Mouse (Mus musculus): ENCODE measurements around the gene Gm20458.

The Gm20458 gene

DNA sequence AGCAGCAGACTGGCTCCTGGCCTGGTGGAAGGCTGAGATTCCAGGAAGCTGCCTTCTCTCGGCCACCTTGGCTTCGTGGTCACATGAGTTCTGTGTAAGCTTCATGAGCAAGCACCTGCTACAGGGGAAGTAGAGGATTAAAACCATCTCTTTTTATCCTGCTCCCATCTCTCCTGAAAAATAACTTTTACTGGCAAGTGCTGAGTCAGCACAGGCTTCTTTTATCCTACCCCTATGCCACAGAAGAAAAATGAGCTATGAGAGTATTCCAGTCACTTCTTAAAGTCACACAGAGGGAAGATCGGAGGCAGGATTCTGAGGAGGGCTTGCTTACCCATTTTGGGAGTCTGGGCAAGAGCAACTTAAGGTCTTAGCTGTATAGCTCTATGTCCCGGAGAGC, 76.2 kb downstream of the Gm20458 start:
- DNase-seq (ENCODE audit: low read depth, low spot score) = no peak

Measured in ES-CJ7 (cell line).